Mouse (Mus musculus) hindbrain, postnatal 0 days (tissue): Measurements from ENCODE around the gene Wdr11. TPM values are rescaled to one million over a fixed set of nuclear protein-coding genes. Genes with fewer than 3 reads are reported as not detected.

ENCODE experiments used
- ATAC-seq: fragments of 200-750 bp; cut with Nextera tagmentation; 2 replicates; pipeline ENCODE4 v1.8.0; 2017; ENCODE audit warnings: mild to moderate bottlenecking, moderate TSS enrichment, moderate library complexity
- DNase-seq: peaks from one replicate; pipeline ENCODE4 v3.0.0-alpha.2; 2015; ENCODE audit warnings: low spot score
- H3K27ac ChIP-seq: fragments of 300-500 bp; sonication (generic); 2 replicates; pipeline ENCODE4 v1.5.1; 2014; ENCODE audit warnings: mild to moderate bottlenecking
- H3K27me3 ChIP-seq: fragments of 300-500 bp; sonication (generic); 2 replicates; pipeline ENCODE4 v1.6.1; 2014; ENCODE audit warnings: low read length, mixed read lengths; ENCODE audit not compliant: insufficient read depth
- H3K36me3 ChIP-seq: fragments of 300-500 bp; sonication (generic); 2 replicates; pipeline ENCODE4 v1.6.1; 2014; ENCODE audit warnings: low read length, mixed read lengths; ENCODE audit not compliant: insufficient read depth
- H3K4me1 ChIP-seq: fragments of 300-500 bp; sonication (generic); 2 replicates; pipeline ENCODE4 v1.6.1; 2014; ENCODE audit warnings: antibody characterized with exemption, low read length, mixed read lengths; ENCODE audit not compliant: insufficient read depth
- H3K4me2 ChIP-seq: fragments of 300-500 bp; sonication (generic); 2 replicates; pipeline ENCODE4 v1.6.1; 2014; ENCODE audit warnings: low read depth, mild to moderate bottlenecking, low read length, moderate library complexity, mixed read lengths
- H3K4me3 ChIP-seq: fragments of 300-500 bp; sonication (generic); 2 replicates; pipeline ENCODE4 v1.5.1; 2014; ENCODE audit warnings: low read length
- H3K9ac ChIP-seq: fragments of 300-500 bp; sonication (generic); replicated peaks from 2 replicates; pipeline ENCODE4 v1.6.1; 2014; ENCODE audit warnings: mild to moderate bottlenecking, low read length, moderate library complexity, mixed read lengths
- H3K9me3 ChIP-seq: fragments of 300-500 bp; sonication (generic); 2 replicates; pipeline ENCODE4 v1.6.1; 2016; ENCODE audit warnings: low read length, mixed read lengths
- CTCF ChIP-seq: IDR thresholded peaks from 2 replicates; pipeline ENCODE4 v1.5.1; 2016; ENCODE audit warnings: antibody characterized with exemption, control low read depth, low read depth
- WGBS: fragments of 180-500 bp; shearing (Covaris S2); extraction: QIAGEN DNeasy Blood & Tissue Kit; methylation state at CpG from one replicate; pipeline ENCODE4 v1.1.7; 2014; 5-methylcytosine and 5-hydroxymethylcytosine counted together
- polyA plus RNA-seq: library from polyadenylated mRNA; unstranded; fragments of >200 nt; fragmentation: Nextera tagmentation; extraction: Ambion mirVana; gene quantifications from 2 replicates; pipeline ENCODE4 v1.2.1, GENCODE M21; 2015
- total RNA-seq: library from RNA; depleted of rRNA; stranded (reverse); fragments of >200 nt; gene quantifications from 2 replicates; pipeline ENCODE4 v1.2.3, GENCODE M21; 2014

Gene Wdr11
- total and polyA plus RNA-seq, 2 experiments from 2014 or later = 25.2 to 42.4 TPM

GRCm38 (mm10) chr7:129597186-129597585, 5.5 kb downstream of the Wdr11 start:
- Histone ChIP-seq H3K4me2 (no peak overlapping the region), H3K4me3 (no peak overlapping the region), H3K4me1 (no peaks in the 10 kb centered on the region), H3K9ac (no peak overlapping the region), H3K9me3 (no peaks in the 10 kb centered on the region), H3K36me3 (peaks cover 20% of the 10 kb centered on the region), H3K27ac (no peak overlapping the region), H3K27me3 (no peaks in the 10 kb centered on the region)
- no peak for TF ChIP-seq CTCF
- DNase-seq (no peak), ATAC-seq (no peak)
- 97% methylated on average over 2 of the region's 2 CpGs for WGBS

GRCm38 (mm10) chr7:129606291-129606690, 14.6 kb downstream of the Wdr11 start:
- Histone ChIP-seq H3K9ac (no peak overlapping the region), H3K4me2 (no peak overlapping the region), H3K36me3 (peaks cover 72% of the 10 kb centered on the region), H3K27ac (no peak overlapping the region), H3K4me3 (no peak overlapping the region), H3K4me1 (no peaks in the 10 kb centered on the region), H3K9me3 (no peaks in the 10 kb centered on the region), H3K27me3 (no peaks in the 10 kb centered on the region)
- TF ChIP-seq CTCF = no peak
- DNase-seq (no peak), ATAC-seq (no peak)
- WGBS = 97% methylated on average over 8 of the region's 8 CpGs

- no peak for TF ChIP-seq CTCF
- no peaks in the 10 kb centered on the region for H3K4me1 ChIP-seq
- DNase-seq (no peak), ATAC-seq (no peak)
- H3K9ac ChIP-seq = no peak overlapping the region
- no peak overlapping the region for H3K27ac ChIP-seq
- no peaks in the 10 kb centered on the region for H3K27me3 ChIP-seq
- no peaks in the 10 kb centered on the region for H3K9me3 ChIP-seq
- no peak overlapping the region for H3K4me2 ChIP-seq
- no peak overlapping the region for H3K4me3 ChIP-seq
- WGBS = 91% methylated on average over 5 of the region's 5 CpGs
- H3K36me3 ChIP-seq = peaks cover 50% of the 10 kb centered on the region
Observed at GRCm38 (mm10) chr7:129621141-129621540, 29.5 kb downstream of the Wdr11 start.

GRCm38 (mm10) chr7:129630351-129630750, 38.7 kb downstream of the Wdr11 start:
- no peak for ATAC-seq
- DNase-seq = no peak
- 96% methylated on average over 7 of the region's 7 CpGs for WGBS
- H3K4me2 ChIP-seq = no peak overlapping the region
- no peaks in the 10 kb centered on the region for H3K9me3 ChIP-seq
- H3K4me1 ChIP-seq = no peaks in the 10 kb centered on the region
- no peak overlapping the region for H3K4me3 ChIP-seq
- TF ChIP-seq CTCF = no peak
- H3K36me3 ChIP-seq = peaks cover 63% of the 10 kb centered on the region
- H3K27ac ChIP-seq = no peak overlapping the region
- H3K9ac ChIP-seq = no peak overlapping the region
- no peaks in the 10 kb centered on the region for H3K27me3 ChIP-seq

GRCm38 (mm10) chr7:129631453-129631852, 39.8 kb downstream of the Wdr11 start:
- peaks cover 54% of the 10 kb centered on the region for H3K36me3 ChIP-seq
- no peaks in the 10 kb centered on the region for H3K27me3 ChIP-seq
- no peak overlapping the region for H3K27ac ChIP-seq
- no peaks in the 10 kb centered on the region for H3K9me3 ChIP-seq
- no peak overlapping the region for H3K9ac ChIP-seq
- H3K4me2 ChIP-seq = no peak overlapping the region
- no peak for TF ChIP-seq CTCF
- no peak overlapping the region for H3K4me3 ChIP-seq
- H3K4me1 ChIP-seq = no peaks in the 10 kb centered on the region
- DNase-seq (no peak), ATAC-seq (no peak)
- 94% methylated on average over 6 of the region's 6 CpGs for WGBS

- H3K9ac ChIP-seq = no peak overlapping the region
- no peak overlapping the region for H3K27ac ChIP-seq
- H3K4me2 ChIP-seq = no peak overlapping the region
- DNase-seq (no peak), ATAC-seq (no peak)
- 89% methylated on average over 12 of the region's 12 CpGs for WGBS
- no peaks in the 10 kb centered on the region for H3K4me1 ChIP-seq
- no peak overlapping the region for H3K4me3 ChIP-seq
- TF ChIP-seq CTCF = no peak
- no peaks in the 10 kb centered on the region for H3K27me3 ChIP-seq
- peaks cover 36% of the 10 kb centered on the region for H3K36me3 ChIP-seq
- no peaks in the 10 kb centered on the region for H3K9me3 ChIP-seq
Observed at GRCm38 (mm10) chr7:129635898-129636640, 44.4 kb downstream of the Wdr11 start.

- no peak overlapping the region for H3K9ac ChIP-seq
- H3K4me2 ChIP-seq = no peak overlapping the region
- H3K27ac ChIP-seq = no peak overlapping the region
- H3K4me3 ChIP-seq = no peak overlapping the region
- no peaks in the 10 kb centered on the region for H3K27me3 ChIP-seq
- 89% methylated on average over 9 of the region's 9 CpGs for WGBS
- H3K36me3 ChIP-seq = peaks cover 28% of the 10 kb centered on the region
- H3K9me3 ChIP-seq = no peaks in the 10 kb centered on the region
- TF ChIP-seq CTCF = no peak
- ATAC-seq (no peak), DNase-seq (no peak)
- no peaks in the 10 kb centered on the region for H3K4me1 ChIP-seq
Observed at GRCm38 (mm10) chr7:129636992-129637391, 45.3 kb downstream of the Wdr11 start.
